9 mouse cellular contexts compared by ENCODE assay signal in the genomic region with DNA sequence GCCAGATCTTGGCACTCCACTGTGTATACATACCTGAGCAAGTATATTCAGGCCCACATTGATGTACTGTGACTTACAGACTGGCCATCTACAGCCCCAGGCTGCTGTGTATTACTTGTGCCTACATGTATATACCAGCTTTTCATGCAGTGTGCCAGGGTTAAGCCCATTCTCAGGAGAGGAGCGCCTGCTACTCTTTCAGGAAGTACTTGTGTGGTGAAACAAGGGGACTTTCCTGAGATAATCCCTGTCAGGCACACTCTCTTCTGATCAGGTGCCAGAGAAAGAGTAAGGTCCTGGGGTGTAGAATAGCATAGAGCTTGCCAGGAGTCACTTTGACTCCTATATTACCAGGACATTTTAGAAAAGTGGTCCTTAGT. TPM values are rescaled to one million over a fixed set of nuclear protein-coding genes. Genes with fewer than 3 reads are reported as not detected.
DNase-seq lines count a peak whose midpoint lies in the region; ATAC-seq lines count a peak whose summit lies in the region.
"Had no signal": no experiment of that assay in that cellular context is flagged by ENCODE, and none has a peak within 500 bp of the region (broad histone marks: within the 10 kb centered on the region; RNA-seq: fewer than 3 reads in every experiment).

No protein-coding gene starts in this region.

- no peaks in the 10 kb centered on the region for H3K27me3 ChIP-seq in kidney, embryonic 14.5 days (ENCODE audit: control insufficient read depth, insufficient read depth, low read length)
- H3K27me3 ChIP-seq in embryonic facial prominence, embryonic 15.5 days, result no peaks in the 10 kb centered on the region
- no peaks in the 10 kb centered on the region for H3K27me3 ChIP-seq in intestine, embryonic 14.5 days (replicated peaks; ENCODE audit: control insufficient read depth, insufficient read depth, low read length)
- no peaks in the 10 kb centered on the region for H3K27me3 ChIP-seq in midbrain, embryonic 15.5 days (replicated peaks)

- peaks cover 21% of the 10 kb centered on the region for H3K36me3 ChIP-seq in kidney, embryonic 14.5 days (ENCODE audit: control insufficient read depth, insufficient read depth, low read length)
- H3K36me3 ChIP-seq in embryonic facial prominence, embryonic 15.5 days, result peaks cover 28% of the 10 kb centered on the region
- peaks cover 23% of the 10 kb centered on the region for H3K36me3 ChIP-seq in intestine, embryonic 14.5 days (ENCODE audit: control insufficient read depth, insufficient read depth, low read length)
- peaks cover 17% of the 10 kb centered on the region for H3K36me3 ChIP-seq in midbrain, embryonic 15.5 days (replicated peaks)

- no peaks in the 10 kb centered on the region for H3K9me3 ChIP-seq in kidney, embryonic 14.5 days (ENCODE audit: control insufficient read depth, low read length)
- no peaks in the 10 kb centered on the region for H3K9me3 ChIP-seq in embryonic facial prominence, embryonic 15.5 days (replicated peaks)
- no peaks in the 10 kb centered on the region for H3K9me3 ChIP-seq in intestine, embryonic 14.5 days (ENCODE audit: control insufficient read depth, low read length)
- H3K9me3 ChIP-seq in midbrain, embryonic 15.5 days, result no peaks in the 10 kb centered on the region

- no peak for DNase-seq in kidney, postnatal 14 days
- no peak for DNase-seq in intestine, embryonic 14.5 days (ENCODE audit: low spot score)
- DNase-seq in cerebellum, adult 11-12 months, result no peak
- no peak for DNase-seq in left cerebral cortex, postnatal 4 days

- 91% methylated on average over 1 of the region's 1 CpGs for WGBS in kidney, embryonic 14.5 days
- 74% methylated on average over 1 of the region's 1 CpGs for WGBS in embryonic facial prominence, embryonic 15.5 days
- 86% methylated on average over 1 of the region's 1 CpGs for WGBS in intestine, embryonic 14.5 days
- 93% methylated on average over 1 of the region's 1 CpGs for WGBS in midbrain, embryonic 15.5 days

- intact Hi-C loops in left cerebral cortex, postnatal 4 days (cut with DNase I), result no loop called here

- peaks cover 14% of the 10 kb centered on the region for H3K4me1 ChIP-seq in kidney, embryonic 14.5 days (ENCODE audit: control insufficient read depth, insufficient read depth, low read length)
- H3K4me1 ChIP-seq in embryonic facial prominence, embryonic 15.5 days, result peaks cover 20% of the 10 kb centered on the region
- peaks cover 19% of the 10 kb centered on the region for H3K4me1 ChIP-seq in intestine, embryonic 14.5 days (replicated peaks; ENCODE audit: control insufficient read depth, insufficient read depth, low read length)
- H3K4me1 ChIP-seq in midbrain, embryonic 15.5 days, result peaks cover 15% of the 10 kb centered on the region

- H3K27ac ChIP-seq in kidney, embryonic 14.5 days (ENCODE audit: low read depth, low read length), result peak overlapping the region; percentile 93
- H3K27ac ChIP-seq in embryonic facial prominence, embryonic 15.5 days (replicated peaks), result peak overlapping the region; percentile 94
- peak overlapping the region; percentile 98 for H3K27ac ChIP-seq in intestine, embryonic 14.5 days (ENCODE audit: low read depth)
- peak overlapping the region; percentile 77; the same call in 1 of the 2 replicates for H3K27ac ChIP-seq in midbrain, embryonic 15.5 days

- peak overlapping the region; percentile 87 for H3K4me3 ChIP-seq in kidney, embryonic 14.5 days (ENCODE audit: low read length)
- H3K4me3 ChIP-seq in embryonic facial prominence, embryonic 15.5 days (replicated peaks), result peak overlapping the region; percentile 92
- H3K4me3 ChIP-seq in intestine, embryonic 14.5 days (ENCODE audit: low read depth, low read length), result peak overlapping the region; percentile 56
- H3K4me3 ChIP-seq in midbrain, embryonic 15.5 days, result peak overlapping the region; percentile 67

- peak overlapping the region; percentile 86 for H3K4me2 ChIP-seq in kidney, embryonic 14.5 days (replicated peaks; ENCODE audit: low read depth, low read length)
- H3K4me2 ChIP-seq in embryonic facial prominence, embryonic 15.5 days (replicated peaks), result peak overlapping the region; percentile 66
- H3K4me2 ChIP-seq in intestine, embryonic 14.5 days (ENCODE audit: low read length), result peak overlapping the region; percentile 91
- H3K4me2 ChIP-seq in midbrain, embryonic 15.5 days, result peak overlapping the region; percentile 74

- no peak overlapping the region for H3K9ac ChIP-seq in kidney, embryonic 14.5 days (ENCODE audit: low read depth, low read length)
- no peak overlapping the region for H3K9ac ChIP-seq in embryonic facial prominence, embryonic 15.5 days
- peak overlapping the region; percentile 91; the same call in 1 of the 2 replicates for H3K9ac ChIP-seq in intestine, embryonic 14.5 days (ENCODE audit: low read length)
- H3K9ac ChIP-seq in midbrain, embryonic 15.5 days, result no peak overlapping the region

- ATAC-seq in kidney, embryonic 14.5 days (ENCODE audit: low FRiP score, low TSS enrichment), result no peak
- ATAC-seq in embryonic facial prominence, embryonic 15.5 days (ENCODE audit: insufficient number of reproducible peaks, low FRiP score, low TSS enrichment, low read depth), result no peak
- no peak for ATAC-seq in intestine, embryonic 14.5 days (replicated peaks; ENCODE audit: low FRiP score, low TSS enrichment, low read depth)
- peak; percentile 22 for ATAC-seq in midbrain, embryonic 15.5 days (replicated peaks)
- ATAC-seq in erythroid progenitor cell, adult 5-6 weeks (replicated peaks; ENCODE audit: low FRiP score, poor library complexity, severe bottlenecking), result no peak

RNA-seq across cellular contexts. Expression of gene Ccdc71, which starts 0.4 kb away (rescaled TPM):
- polyA plus RNA-seq in kidney, embryonic 14.5 days (2014; fragmentation: Nextera tagmentation; extraction: Ambion mirVana), result 50.7 and 54.7 TPM in 2 replicates
- 58.6 and 60.7 TPM in 2 replicates for polyA plus RNA-seq in embryonic facial prominence, embryonic 15.5 days (2015; fragmentation: Nextera tagmentation; extraction: Ambion mirVana)
- 43.9 and 49.7 TPM in 2 replicates for polyA plus RNA-seq in intestine, embryonic 14.5 days (2014; fragmentation: Nextera tagmentation; extraction: Ambion mirVana)
- polyA plus RNA-seq in midbrain, embryonic 15.5 days (2015; fragmentation: Nextera tagmentation; extraction: Ambion mirVana), result 70.2 and 71.4 TPM in 2 replicates
- total RNA-seq in erythroid progenitor cell, adult 5-6 weeks (2015; ENCODE audit: low replicate concordance), result 3.4 and 23.4 TPM in 2 replicates
- total RNA-seq in erythroid progenitor cell, adult 5-6 weeks (2017; ENCODE audit: low replicate concordance), result 9.5 and 14.6 TPM in 2 replicates
- total RNA-seq in left cerebral cortex, postnatal 4 days (2021), result 10 to 100 TPM; 44.3 to 45.7 TPM

RNA-seq across cellular contexts. Expression of gene Klhdc8b, which starts 1.5 kb away (rescaled TPM):
- 21.6 and 22.9 TPM in 2 replicates for polyA plus RNA-seq in kidney, embryonic 14.5 days (2014; fragmentation: Nextera tagmentation; extraction: Ambion mirVana)
- 33.4 and 35.7 TPM in 2 replicates for polyA plus RNA-seq in embryonic facial prominence, embryonic 15.5 days (2015; fragmentation: Nextera tagmentation; extraction: Ambion mirVana)
- polyA plus RNA-seq in intestine, embryonic 14.5 days (2014; fragmentation: Nextera tagmentation; extraction: Ambion mirVana), result 59.9 and 60.7 TPM in 2 replicates
- 82.8 and 87.3 TPM in 2 replicates for polyA plus RNA-seq in midbrain, embryonic 15.5 days (2015; fragmentation: Nextera tagmentation; extraction: Ambion mirVana)
- 2.5 and 2.9 TPM in 2 replicates for total RNA-seq in erythroid progenitor cell, adult 5-6 weeks (2015; ENCODE audit: low replicate concordance)
- 5.4 TPM in 1 of 2 replicates, not detected in the other for total RNA-seq in erythroid progenitor cell, adult 5-6 weeks (2017; ENCODE audit: low replicate concordance)
- total RNA-seq in left cerebral cortex, postnatal 4 days (2021), result 10 to 100 TPM; 32.7 to 37.9 TPM

RNA-seq across cellular contexts. Expression of gene Lamb2, which starts 19.6 kb away (rescaled TPM):
- polyA plus RNA-seq in kidney, embryonic 14.5 days (2014; fragmentation: Nextera tagmentation; extraction: Ambion mirVana), result 21.5 and 31.9 TPM in 2 replicates
- polyA plus RNA-seq in embryonic facial prominence, embryonic 15.5 days (2015; fragmentation: Nextera tagmentation; extraction: Ambion mirVana), result 70.2 and 71.7 TPM in 2 replicates
- polyA plus RNA-seq in intestine, embryonic 14.5 days (2014; fragmentation: Nextera tagmentation; extraction: Ambion mirVana), result 32.3 and 33.7 TPM in 2 replicates
- polyA plus RNA-seq in midbrain, embryonic 15.5 days (2015; fragmentation: Nextera tagmentation; extraction: Ambion mirVana), result 19.1 and 22.7 TPM in 2 replicates
- total RNA-seq in erythroid progenitor cell, adult 5-6 weeks (2015; ENCODE audit: low replicate concordance), result not detected in 2 replicates
- not detected in 2 replicates for total RNA-seq in erythroid progenitor cell, adult 5-6 weeks (2017; ENCODE audit: low replicate concordance)
- total RNA-seq in left cerebral cortex, postnatal 4 days (2021), result 10 to 100 TPM; 29.2 to 29.9 TPM

RNA-seq across cellular contexts. Expression of gene BC048562, which starts 23.6 kb away (rescaled TPM):
- not detected in 2 replicates for polyA plus RNA-seq in kidney, embryonic 14.5 days (2014; fragmentation: Nextera tagmentation; extraction: Ambion mirVana)
- polyA plus RNA-seq in embryonic facial prominence, embryonic 15.5 days (2015; fragmentation: Nextera tagmentation; extraction: Ambion mirVana), result not detected in 2 replicates
- polyA plus RNA-seq in intestine, embryonic 14.5 days (2014; fragmentation: Nextera tagmentation; extraction: Ambion mirVana), result not detected in 2 replicates
- polyA plus RNA-seq in midbrain, embryonic 15.5 days (2015; fragmentation: Nextera tagmentation; extraction: Ambion mirVana), result not detected in 2 replicates
- total RNA-seq in erythroid progenitor cell, adult 5-6 weeks (2015; ENCODE audit: low replicate concordance), result not detected in 2 replicates
- total RNA-seq in erythroid progenitor cell, adult 5-6 weeks (2017; ENCODE audit: low replicate concordance), result not detected in 2 replicates
- total RNA-seq in left cerebral cortex, postnatal 4 days (2021), result not detected
- total RNA-seq: left cerebral cortex, adult 8-10 months had no signal

RNA-seq across cellular contexts. Expression of gene Usp19, which starts 30.5 kb away (rescaled TPM):
- polyA plus RNA-seq in kidney, embryonic 14.5 days (2014; fragmentation: Nextera tagmentation; extraction: Ambion mirVana), result 45.4 and 69.4 TPM in 2 replicates
- 69.8 and 75.4 TPM in 2 replicates for polyA plus RNA-seq in embryonic facial prominence, embryonic 15.5 days (2015; fragmentation: Nextera tagmentation; extraction: Ambion mirVana)
- 51.6 and 53.5 TPM in 2 replicates for polyA plus RNA-seq in intestine, embryonic 14.5 days (2014; fragmentation: Nextera tagmentation; extraction: Ambion mirVana)
- 87.1 and 94.3 TPM in 2 replicates for polyA plus RNA-seq in midbrain, embryonic 15.5 days (2015; fragmentation: Nextera tagmentation; extraction: Ambion mirVana)
- total RNA-seq in erythroid progenitor cell, adult 5-6 weeks (2015; ENCODE audit: low replicate concordance), result 52.6 and 63.7 TPM in 2 replicates
- total RNA-seq in erythroid progenitor cell, adult 5-6 weeks (2017; ENCODE audit: low replicate concordance), result 54.7 and 58.7 TPM in 2 replicates
- 100 to 1,000 TPM; 111 to 124 TPM for total RNA-seq in left cerebral cortex, postnatal 4 days (2021)
